Mouse (Mus musculus) embryonic facial prominence, embryonic 11.5 days (tissue): ENCODE results near the gene Zbtb41. TPM values are rescaled to one million over a fixed set of nuclear protein-coding genes. Genes with fewer than 3 reads are reported as not detected.

Experiments
- ATAC-seq: fragments of 200-750 bp; cut with Nextera tagmentation; replicated peaks from 2 replicates; pipeline ENCODE4 v1.8.0; 2017; ENCODE audit warnings: low read depth; ENCODE audit not compliant: insufficient number of reproducible peaks, low FRiP score, low TSS enrichment
- DNase-seq: peaks from one replicate; pipeline ENCODE4 v3.0.0-alpha.2; 2015; ENCODE audit warnings: low spot score
- H3K27ac ChIP-seq: fragments of 300-500 bp; sonication (generic); replicated peaks from 2 replicates; pipeline ENCODE4 v1.5.1; 2014; ENCODE audit warnings: mild to moderate bottlenecking, low read depth, low read length, control low read depth
- H3K27me3 ChIP-seq: fragments of 300-500 bp; sonication (generic); 2 replicates; pipeline ENCODE4 v1.6.1; 2014; ENCODE audit warnings: mild to moderate bottlenecking, low read length, moderate library complexity, mixed read lengths; ENCODE audit not compliant: control insufficient read depth, insufficient read depth
- H3K36me3 ChIP-seq: fragments of 300-500 bp; sonication (generic); replicated peaks from 2 replicates; pipeline ENCODE4 v1.6.1; 2014; ENCODE audit warnings: low read depth, mild to moderate bottlenecking, low read length, moderate library complexity, mixed read lengths; ENCODE audit not compliant: control insufficient read depth, insufficient read depth
- H3K4me1 ChIP-seq: fragments of 300-500 bp; sonication (generic); 2 replicates; pipeline ENCODE4 v1.6.1; 2014; ENCODE audit warnings: low read length, mixed read lengths; ENCODE audit not compliant: control insufficient read depth, insufficient read depth
- H3K4me2 ChIP-seq: fragments of 300-500 bp; sonication (generic); 2 replicates; pipeline ENCODE4 v1.6.1; 2014; ENCODE audit warnings: low read depth, mild to moderate bottlenecking, control low read depth, low read length, moderate library complexity
- H3K4me3 ChIP-seq: fragments of 300-500 bp; sonication (generic); 2 replicates; pipeline ENCODE4 v1.5.1; 2014; ENCODE audit warnings: low read depth, low read length, control low read depth
- H3K9ac ChIP-seq: fragments of 300-500 bp; sonication (generic); replicated peaks from 2 replicates; pipeline ENCODE4 v1.6.1; 2014; ENCODE audit warnings: mild to moderate bottlenecking, control low read depth, low read length
- H3K9me3 ChIP-seq: fragments of 300-500 bp; sonication (generic); replicated peaks from 2 replicates; pipeline ENCODE4 v1.6.1; 2016; ENCODE audit warnings: mild to moderate bottlenecking, low read length, inconsistent platforms, mixed read lengths; ENCODE audit not compliant: control insufficient read depth
- WGBS: fragments of 180-500 bp; shearing (Covaris S2); extraction: QIAGEN DNeasy Blood & Tissue Kit; methylation state at CpG from one replicate; pipeline ENCODE4 v1.1.7; 2014; 5-methylcytosine and 5-hydroxymethylcytosine counted together
- polyA plus RNA-seq: library from polyadenylated mRNA; unstranded; fragments of >200 nt; fragmentation: Nextera tagmentation; extraction: Ambion mirVana; gene quantifications from 2 replicates; pipeline ENCODE4 v1.2.1, GENCODE M21; 2014

Gene Zbtb41
- 18.3 and 18.9 TPM in 2 replicates for polyA plus RNA-seq

- DNase-seq: peak; percentile 91
- peak within 1 kb of the TSS; percentile 82 for H3K27ac ChIP-seq
- peak within 1 kb of the TSS; percentile 61 for H3K4me2 ChIP-seq
- H3K27me3 ChIP-seq: no peaks in the 10 kb centered on the region
- H3K4me3 ChIP-seq: peak within 1 kb of the TSS; percentile 91
- H3K9me3 ChIP-seq: no peaks in the 10 kb centered on the region
- WGBS: under 1% methylated on average over 80 of the region's 88 CpGs
- H3K4me1 ChIP-seq: no peaks in the 10 kb centered on the region; the same call in 1 of the 2 replicates
- peak within 1 kb of the TSS; percentile 97 for H3K9ac ChIP-seq
- H3K36me3 ChIP-seq: no peaks in the 10 kb centered on the region
- peak; percentile 98 for ATAC-seq
Measured at GRCm38 (mm10) chr1:139421875-139422791, at the start of gene Zbtb41. TSS of gene Zbtb41 (plus strand) at chr1:139422288.

DNA sequence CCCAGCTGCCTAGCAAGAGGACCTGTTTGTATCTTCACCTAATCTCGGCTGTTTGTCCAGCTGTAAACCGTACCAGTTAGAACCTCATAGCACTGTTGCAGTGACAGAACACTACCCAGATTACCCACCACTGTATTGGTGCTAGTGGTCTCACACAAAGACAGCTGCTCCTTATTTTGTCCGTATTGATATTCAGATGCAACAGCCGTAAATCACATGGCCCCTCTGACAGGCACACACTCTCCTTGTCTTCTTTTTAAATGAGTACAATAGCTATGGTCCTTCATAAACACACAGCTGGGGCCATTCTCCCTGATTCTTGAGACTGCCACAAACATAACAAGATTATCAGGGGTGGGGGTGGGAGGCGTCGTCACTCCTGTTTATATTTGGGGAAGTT lies 46.2 kb upstream of the Zbtb41 start:
- H3K27ac ChIP-seq: no peak overlapping the region
- H3K27me3 ChIP-seq: no peaks in the 10 kb centered on the region
- H3K4me1 ChIP-seq: no peaks in the 10 kb centered on the region
- DNase-seq (no peak), ATAC-seq (peak; percentile 48)
- WGBS: 51% methylated on average over 6 of the region's 6 CpGs
- H3K36me3 ChIP-seq: no peaks in the 10 kb centered on the region
- no peak overlapping the region for H3K4me3 ChIP-seq
- H3K9me3 ChIP-seq: no peaks in the 10 kb centered on the region
- H3K9ac ChIP-seq: no peak overlapping the region
- no peak overlapping the region for H3K4me2 ChIP-seq

- H3K4me1 ChIP-seq: no peaks in the 10 kb centered on the region
- H3K4me2 ChIP-seq: no peak within 1 kb of the TSS
- 9% methylated on average over 5 of the region's 5 CpGs for WGBS
- peak; percentile 50; the same call in 1 of the 2 replicates for ATAC-seq
- no peak within 1 kb of the TSS for H3K9ac ChIP-seq
- no peak within 1 kb of the TSS for H3K27ac ChIP-seq
- H3K4me3 ChIP-seq: no peak within 1 kb of the TSS
- H3K27me3 ChIP-seq: no peaks in the 10 kb centered on the region
- H3K36me3 ChIP-seq: no peaks in the 10 kb centered on the region
- no peaks in the 10 kb centered on the region for H3K9me3 ChIP-seq
- peak; percentile 54 for DNase-seq
Measured at GRCm38 (mm10) chr1:139376638-139377286, 45.3 kb upstream of the Zbtb41 start, which contains the start of gene Crb1. TSS of gene Crb1 (minus strand) at chr1:139377100.

- H3K9me3 ChIP-seq: no peaks in the 10 kb centered on the region
- 20% methylated on average over 11 of the region's 11 CpGs for WGBS
- H3K4me2 ChIP-seq: no peak overlapping the region
- H3K36me3 ChIP-seq: no peaks in the 10 kb centered on the region
- H3K4me1 ChIP-seq: no peaks in the 10 kb centered on the region
- no peaks in the 10 kb centered on the region for H3K27me3 ChIP-seq
- H3K4me3 ChIP-seq: no peak overlapping the region
- no peak for DNase-seq
- H3K9ac ChIP-seq: no peak overlapping the region
- ATAC-seq: peak; percentile 74
- no peak overlapping the region for H3K27ac ChIP-seq
Measured at GRCm38 (mm10) chr1:139378861-139379620, 43.0 kb upstream of the Zbtb41 start.

DNA sequence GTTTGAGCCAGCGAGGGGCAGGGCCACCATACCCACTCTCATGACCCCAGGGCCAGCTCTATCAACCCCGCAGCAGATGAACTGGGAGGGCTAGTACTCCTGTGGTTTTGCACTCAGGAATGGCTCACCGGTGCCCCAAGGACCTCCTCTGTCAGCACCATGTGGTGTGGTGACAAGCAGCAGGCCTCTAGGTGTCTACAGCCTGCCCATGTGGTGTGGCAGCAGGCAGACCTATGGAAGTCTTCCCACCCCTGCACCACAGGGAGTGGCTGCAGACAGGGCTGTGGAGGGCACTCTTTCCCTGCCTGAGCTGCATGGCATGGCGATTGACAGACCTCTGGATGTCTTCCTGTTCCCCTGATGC lies 42.5 kb upstream of the Zbtb41 start:
- H3K4me3 ChIP-seq: no peak overlapping the region
- no peaks in the 10 kb centered on the region for H3K4me1 ChIP-seq
- H3K27ac ChIP-seq: no peak overlapping the region
- ATAC-seq (0 out of 2 replicates have a peak, but pooled peaks have one; percentile 8), DNase-seq (no peak)
- WGBS: 24% methylated on average over 4 of the region's 4 CpGs
- H3K36me3 ChIP-seq: no peaks in the 10 kb centered on the region
- no peak overlapping the region for H3K4me2 ChIP-seq
- no peaks in the 10 kb centered on the region for H3K27me3 ChIP-seq
- no peak overlapping the region for H3K9ac ChIP-seq
- H3K9me3 ChIP-seq: no peaks in the 10 kb centered on the region

GRCm38 (mm10) chr1:139391747-139392146 lies 30.3 kb upstream of the Zbtb41 start:
- Histone ChIP-seq H3K36me3 (no peaks in the 10 kb centered on the region), H3K27me3 (no peaks in the 10 kb centered on the region), H3K4me1 (no peaks in the 10 kb centered on the region), H3K27ac (no peak overlapping the region), H3K9ac (no peak overlapping the region), H3K4me3 (no peak overlapping the region), H3K9me3 (no peaks in the 10 kb centered on the region), H3K4me2 (no peak overlapping the region)
- DNase-seq (no peak), ATAC-seq (no peak)
- 39% methylated on average over 2 of the region's 2 CpGs for WGBS

- H3K9me3 ChIP-seq: no peaks in the 10 kb centered on the region
- no peaks in the 10 kb centered on the region for H3K36me3 ChIP-seq
- no peaks in the 10 kb centered on the region for H3K27me3 ChIP-seq
- H3K27ac ChIP-seq: no peak overlapping the region
- no peak for ATAC-seq
- no peak overlapping the region for H3K9ac ChIP-seq
- H3K4me3 ChIP-seq: no peak overlapping the region
- no peak overlapping the region for H3K4me2 ChIP-seq
- H3K4me1 ChIP-seq: no peaks in the 10 kb centered on the region
- 56% methylated on average over 1 of the region's 1 CpGs for WGBS
- no peak for DNase-seq
Measured at GRCm38 (mm10) chr1:139396589-139396988, 25.5 kb upstream of the Zbtb41 start.
